Mouse (Mus musculus) ES-Bruce4 (cell line): ENCODE results near the gene Usp54. TPM values are rescaled to one million over a fixed set of nuclear protein-coding genes. Genes with fewer than 3 reads are reported as not detected.

Source experiments
- H3K27ac ChIP-seq: 2 replicates; pipeline ENCODE4 v1.5.1; 2012; ENCODE audit warnings: low read length, inconsistent platforms; ENCODE audit not compliant: insufficient read depth
- H3K27me3 ChIP-seq: 2 replicates; pipeline ENCODE4 v1.6.1; 2012; ENCODE audit warnings: mild to moderate bottlenecking, low read length, inconsistent platforms; ENCODE audit not compliant: control insufficient read depth, poor library complexity, insufficient read depth, severe bottlenecking
- H3K36me3 ChIP-seq: 2 replicates; pipeline ENCODE4 v1.6.1; 2012; ENCODE audit warnings: inconsistent platforms, mild to moderate bottlenecking, low read length, moderate library complexity; ENCODE audit not compliant: control insufficient read depth, poor library complexity, insufficient read depth, severe bottlenecking
- H3K4me1 ChIP-seq: one replicate; pipeline ENCODE4 v1.8.1; 2011; ENCODE audit warnings: low read length; ENCODE audit not compliant: control insufficient read depth, insufficient read depth
- H3K4me3 ChIP-seq: 2 replicates; pipeline ENCODE4 v1.5.1; 2011; ENCODE audit warnings: low read depth, mild to moderate bottlenecking, low read length
- H3K9ac ChIP-seq: 2 replicates; pipeline ENCODE4 v1.6.1; 2012; ENCODE audit warnings: low read depth, mild to moderate bottlenecking, inconsistent platforms; ENCODE audit not compliant: poor library complexity, severe bottlenecking
- H3K9me3 ChIP-seq: replicated peaks from 2 replicates; pipeline ENCODE4 v1.6.1; 2012; ENCODE audit warnings: mild to moderate bottlenecking, low read length, inconsistent platforms; ENCODE audit not compliant: control insufficient read depth, poor library complexity, insufficient read depth, severe bottlenecking
- CTCF ChIP-seq: IDR thresholded peaks from one replicate; pipeline ENCODE4 v1.8.1; 2011; ENCODE audit warnings: low read depth, low read length
- EP300 ChIP-seq: IDR thresholded peaks from 2 replicates; pipeline ENCODE4 v1.6.1; 2011; ENCODE audit warnings: low read depth, low read length; ENCODE audit not compliant: insufficient read depth
- POLR2A ChIP-seq: IDR thresholded peaks from one replicate; pipeline ENCODE4 v1.8.1; 2011; ENCODE audit warnings: low read length; ENCODE audit not compliant: insufficient read depth
- polyA plus RNA-seq: library from polyadenylated mRNA; stranded (reverse); fragments of >200 nt; gene quantifications from 2 replicates; pipeline ENCODE4 v1.2.4, GENCODE M21; 2011; ENCODE audit warnings: low read depth; ENCODE audit not compliant: missing spikeins, insufficient read depth, insufficient read length

Usp54 gene
- polyA plus RNA-seq, 1 experiment = 22.3 TPM

- Histone ChIP-seq H3K9me3 (no peaks in the 10 kb centered on the region), H3K4me1 (no peaks in the 10 kb centered on the region), H3K27me3 (no peaks in the 10 kb centered on the region), H3K27ac (no peak overlapping the region), H3K4me3 (no peak overlapping the region), H3K9ac (no peak overlapping the region), H3K36me3 (no peaks in the 10 kb centered on the region)
- TF ChIP-seq EP300 (no peak), CTCF (no peak), POLR2A (no peak)
Measured at GRCm38 (mm10) chr14:20635546-20635945, 5.3 kb downstream of the Usp54 start.

- TF ChIP-seq CTCF (no peak), EP300 (no peak), POLR2A (no peak)
- Histone ChIP-seq H3K4me3 (no peak overlapping the region), H3K9ac (no peak overlapping the region), H3K4me1 (no peaks in the 10 kb centered on the region), H3K9me3 (no peaks in the 10 kb centered on the region), H3K36me3 (no peaks in the 10 kb centered on the region), H3K27me3 (no peaks in the 10 kb centered on the region), H3K27ac (no peak overlapping the region)
Measured at GRCm38 (mm10) chr14:20631253-20631652, 9.6 kb downstream of the Usp54 start.

GRCm38 (mm10) chr14:20626971-20627370 lies 13.9 kb downstream of the Usp54 start:
- TF ChIP-seq EP300 = no peak
- TF ChIP-seq POLR2A = no peak
- no peak for TF ChIP-seq CTCF
- no peaks in the 10 kb centered on the region for H3K9me3 ChIP-seq
- H3K9ac ChIP-seq = no peak overlapping the region
- no peaks in the 10 kb centered on the region for H3K27me3 ChIP-seq
- H3K27ac ChIP-seq = no peak overlapping the region
- H3K36me3 ChIP-seq = no peaks in the 10 kb centered on the region
- H3K4me1 ChIP-seq = no peaks in the 10 kb centered on the region
- H3K4me3 ChIP-seq = no peak overlapping the region

DNA sequence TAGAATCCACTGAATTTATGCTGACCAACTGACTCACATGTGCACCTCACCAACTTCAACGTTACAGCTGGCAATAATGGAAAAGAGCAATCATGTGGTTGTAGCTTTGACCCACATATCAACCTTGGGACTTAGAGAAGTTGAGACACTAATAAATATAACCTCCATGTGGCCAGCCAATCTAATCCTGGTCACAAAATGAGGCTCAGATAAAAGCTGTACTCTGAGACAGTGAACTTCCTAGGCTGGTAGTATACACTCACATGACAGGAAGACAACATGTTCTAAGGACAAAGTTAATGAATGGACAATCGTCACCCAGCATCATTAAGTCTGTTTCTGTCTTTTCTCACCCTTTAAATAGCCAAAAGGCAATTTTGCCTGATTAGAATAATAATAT lies 14.4 kb downstream of the Usp54 start:
- Histone ChIP-seq H3K9me3 (no peaks in the 10 kb centered on the region), H3K27ac (no peak overlapping the region), H3K36me3 (no peaks in the 10 kb centered on the region), H3K27me3 (no peaks in the 10 kb centered on the region), H3K4me1 (no peaks in the 10 kb centered on the region), H3K9ac (no peak overlapping the region), H3K4me3 (no peak overlapping the region)
- TF ChIP-seq POLR2A = no peak
- TF ChIP-seq CTCF = no peak
- TF ChIP-seq EP300 = no peak

DNA sequence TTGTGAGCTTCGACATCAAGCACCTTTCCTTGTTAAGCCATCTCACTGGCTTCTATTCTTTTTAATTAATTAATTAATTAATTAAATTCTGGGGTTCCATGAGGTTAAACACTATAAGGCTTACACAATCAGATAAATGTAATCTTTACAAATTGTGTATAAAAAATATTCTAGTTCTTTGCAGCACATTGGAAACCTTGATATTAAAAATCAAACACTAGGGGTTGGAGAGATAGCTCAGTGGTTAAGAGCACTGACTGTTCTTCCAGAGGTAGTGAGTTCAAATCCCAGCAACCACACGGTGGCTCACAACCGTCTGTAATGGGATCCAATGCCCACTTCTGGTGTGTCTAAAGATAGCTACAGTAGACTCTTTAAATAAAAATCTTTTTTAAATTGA lies 18.0 kb downstream of the Usp54 start:
- TF ChIP-seq EP300 (no peak), POLR2A (no peak), CTCF (no peak)
- no peak overlapping the region for H3K4me3 ChIP-seq
- no peaks in the 10 kb centered on the region for H3K4me1 ChIP-seq
- H3K27me3 ChIP-seq = no peaks in the 10 kb centered on the region
- H3K27ac ChIP-seq = no peak overlapping the region
- peaks cover 4% of the 10 kb centered on the region; the same call in 1 of the 2 replicates for H3K9me3 ChIP-seq
- H3K36me3 ChIP-seq = no peaks in the 10 kb centered on the region; the same call in 1 of the 2 replicates
- no peak overlapping the region for H3K9ac ChIP-seq

DNA sequence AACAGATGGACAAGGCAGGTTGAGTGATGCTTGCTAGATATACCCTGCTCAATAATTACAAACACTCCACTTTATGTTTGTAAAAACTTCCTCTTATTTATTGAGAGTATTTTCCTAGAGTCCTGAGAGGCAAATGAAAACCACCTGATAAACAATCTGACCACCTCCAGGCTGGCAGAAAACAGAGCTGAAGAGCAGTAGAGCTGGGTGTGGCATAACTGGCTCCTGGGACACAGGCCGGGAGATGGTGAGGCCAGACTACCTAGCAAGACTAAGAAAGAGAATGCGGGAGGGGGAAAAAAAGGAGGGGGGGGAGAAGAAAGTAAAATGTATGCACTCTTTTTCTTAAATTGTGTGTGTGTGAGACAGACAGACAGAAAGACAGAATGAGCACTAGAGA lies 18.5 kb downstream of the Usp54 start:
- TF ChIP-seq POLR2A = no peak
- no peak for TF ChIP-seq CTCF
- no peak for TF ChIP-seq EP300

GRCm38 (mm10) chr14:20621903-20622302 lies 19.0 kb downstream of the Usp54 start:
- H3K4me1 ChIP-seq = no peaks in the 10 kb centered on the region
- TF ChIP-seq EP300 (no peak), CTCF (no peak), POLR2A (no peak)
- H3K4me3 ChIP-seq = no peak overlapping the region
- peaks cover 4% of the 10 kb centered on the region; the same call in 1 of the 2 replicates for H3K9me3 ChIP-seq
- H3K36me3 ChIP-seq = no peaks in the 10 kb centered on the region; the same call in 1 of the 2 replicates
- no peak overlapping the region for H3K9ac ChIP-seq
- H3K27me3 ChIP-seq = no peaks in the 10 kb centered on the region
- no peak overlapping the region for H3K27ac ChIP-seq

More for the DNA sequence above, 18.5 kb downstream of the Usp54 start:
- no peaks in the 10 kb centered on the region for H3K4me1 ChIP-seq
- no peaks in the 10 kb centered on the region; the same call in 1 of the 2 replicates for H3K36me3 ChIP-seq
- H3K4me3 ChIP-seq = no peak overlapping the region
- no peak overlapping the region for H3K9ac ChIP-seq
- H3K27ac ChIP-seq = no peak overlapping the region
- no peaks in the 10 kb centered on the region for H3K27me3 ChIP-seq
- peaks cover 4% of the 10 kb centered on the region; the same call in 1 of the 2 replicates for H3K9me3 ChIP-seq
